Mouse (Mus musculus) T-cell, adult 2 months (primary cell): ENCODE measurements around the gene Ackr3.

Experiments used
- DNase-seq: peaks from one replicate; pipeline ENCODE4 v3.0.0; 2022; ENCODE audit warnings: low spot score

Ackr3 gene

DNA sequence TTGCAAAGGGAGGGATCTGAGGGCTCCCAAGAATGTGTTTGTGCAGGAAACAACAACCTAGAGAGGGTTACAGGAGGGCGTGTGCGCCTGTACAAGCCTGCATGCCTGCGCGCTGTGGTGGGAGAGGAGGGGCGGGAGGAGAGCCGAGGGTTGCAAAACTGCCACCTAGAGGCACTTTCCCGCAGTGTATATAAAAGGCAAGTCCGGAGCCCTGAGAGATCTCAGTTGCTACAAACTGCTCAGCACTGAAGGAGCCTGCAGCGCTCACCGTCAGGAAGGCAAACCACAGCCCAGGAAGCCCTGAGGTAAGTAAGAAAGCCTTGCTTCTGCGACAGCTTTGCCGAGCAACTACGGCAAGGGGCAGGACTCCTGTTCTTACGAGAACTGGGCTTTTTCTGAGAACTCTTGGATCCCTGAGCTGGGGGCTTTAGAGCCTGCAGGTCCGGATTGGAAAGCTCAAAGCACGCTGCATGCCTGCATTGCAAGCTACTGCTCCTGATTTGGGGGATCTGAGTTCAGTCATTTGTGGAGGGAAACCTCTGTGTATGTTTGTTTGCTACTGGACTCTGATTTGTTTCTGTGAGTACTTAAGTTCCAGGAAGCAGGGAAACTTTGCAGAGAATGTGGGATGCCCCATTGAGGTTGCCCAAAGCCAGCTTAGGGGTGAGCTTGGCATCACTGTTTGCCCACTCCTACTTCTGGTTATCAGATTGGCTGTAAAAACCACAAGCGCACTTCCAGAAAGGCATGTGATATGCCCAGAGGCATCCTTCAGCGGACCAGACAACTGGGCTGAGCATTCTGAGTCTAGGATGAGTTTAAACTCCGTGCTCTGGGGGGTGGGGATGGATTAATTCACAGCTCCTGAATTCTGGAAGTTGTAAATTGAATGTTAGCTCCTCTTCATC lies at the start of gene Ackr3:
Gene Ackr3, plus strand, starts transcription at position 198 of the 908 bp plus-strand sequence.
- DNase-seq, result no peak

DNA sequence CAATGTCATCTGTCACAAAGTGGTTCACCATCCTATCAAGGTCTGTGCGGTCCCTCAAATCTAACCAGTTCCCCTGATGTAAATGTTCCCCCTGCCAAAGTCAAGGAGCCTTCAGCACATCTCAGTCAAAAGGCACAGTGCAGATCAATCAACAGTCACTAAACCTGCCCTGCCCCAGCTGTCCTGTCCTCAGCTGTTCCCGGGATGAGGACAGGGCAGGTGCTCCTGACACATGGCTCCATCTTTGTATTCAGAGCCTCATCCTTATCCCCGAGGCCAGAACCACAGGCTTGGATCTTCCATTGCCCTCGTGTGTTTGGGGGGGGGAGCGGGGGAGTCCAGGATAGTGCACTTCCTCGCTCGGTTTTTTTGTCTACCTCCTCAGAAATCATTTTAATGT lies 47.2 kb upstream of the Ackr3 start:
- DNase-seq, result no peak

DNA sequence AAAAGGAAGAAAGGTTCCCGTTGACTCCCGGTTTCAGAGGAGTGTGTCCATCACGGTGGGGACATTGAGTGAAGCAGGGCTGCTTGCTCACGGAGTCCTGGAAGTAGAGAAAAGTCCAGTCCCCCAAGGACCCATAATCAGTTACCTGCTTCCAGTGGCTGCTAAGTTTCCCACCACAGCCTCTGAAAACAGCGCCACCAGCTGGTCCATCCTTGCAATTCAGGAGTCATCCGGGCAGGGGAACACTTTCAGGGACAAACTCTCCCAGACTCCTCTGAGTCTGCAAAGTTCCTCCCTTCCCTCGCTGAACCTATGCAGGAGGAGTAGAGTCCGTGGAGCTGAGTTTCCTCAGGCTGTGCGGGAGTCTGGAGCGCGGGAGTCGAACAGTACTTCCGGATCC lies 43.9 kb upstream of the Ackr3 start:
- no peak for DNase-seq

DNA sequence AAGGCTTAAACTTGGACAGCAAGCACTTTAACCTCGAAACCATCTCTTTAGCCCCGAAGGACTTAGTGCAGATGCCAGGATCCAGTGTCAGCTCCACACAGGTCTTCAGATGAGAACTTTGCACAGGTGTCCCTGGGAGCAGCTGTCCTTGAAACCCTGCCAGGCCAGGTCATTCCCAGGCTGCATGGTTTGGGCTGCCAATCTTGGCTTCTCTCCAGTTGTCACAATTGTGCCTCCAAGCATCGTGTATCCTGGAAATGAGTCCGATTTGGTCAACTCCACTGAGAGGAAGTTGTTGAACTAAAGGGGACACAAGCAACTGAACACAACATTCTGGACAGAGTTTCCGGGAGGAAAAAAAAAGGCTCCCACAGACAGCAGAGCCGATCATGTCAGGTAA lies 42.2 kb upstream of the Ackr3 start:
- DNase-seq, result no peak

DNA sequence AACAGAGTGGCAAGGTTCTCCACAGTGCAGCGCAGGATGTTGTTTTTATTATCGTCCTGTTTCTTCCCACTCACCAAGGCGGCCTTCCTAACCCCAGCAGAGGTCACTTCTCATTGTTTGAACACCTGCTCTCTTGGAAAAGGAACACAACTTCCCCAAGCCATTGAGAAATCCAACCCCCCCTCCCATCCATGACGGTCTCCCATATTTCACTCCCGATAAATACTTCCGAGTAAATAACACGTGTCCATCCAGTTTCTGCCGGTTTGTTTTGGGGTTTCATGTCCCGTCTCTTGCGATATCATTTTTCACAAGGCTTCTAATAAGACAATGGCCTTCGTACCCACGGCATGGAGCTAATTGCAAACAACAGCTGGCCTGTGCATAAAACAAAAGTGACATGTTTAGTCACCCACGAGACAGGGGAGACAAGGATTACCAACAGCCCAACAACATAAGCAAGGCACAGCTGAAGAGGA lies 41.4 kb upstream of the Ackr3 start:
- DNase-seq, result no peak

DNA sequence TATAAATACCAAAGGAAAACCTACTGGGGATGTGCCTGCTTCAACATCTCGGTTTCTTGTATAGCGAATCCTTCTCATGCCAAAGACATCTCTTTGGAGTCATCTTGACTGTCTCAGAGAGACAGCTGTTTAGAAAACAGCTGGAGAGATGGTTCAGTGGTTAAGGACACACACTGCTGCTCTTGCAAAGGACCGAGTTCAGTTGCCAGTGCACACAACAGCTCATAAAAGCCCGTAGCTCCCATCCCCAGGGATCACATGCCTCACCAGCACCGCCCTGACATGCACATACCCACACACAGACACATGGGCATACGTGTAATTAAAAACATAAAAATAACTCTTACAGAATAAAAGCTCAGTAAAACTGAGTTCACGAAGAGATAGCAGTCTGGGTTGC lies 40.6 kb upstream of the Ackr3 start:
- no peak for DNase-seq

DNA sequence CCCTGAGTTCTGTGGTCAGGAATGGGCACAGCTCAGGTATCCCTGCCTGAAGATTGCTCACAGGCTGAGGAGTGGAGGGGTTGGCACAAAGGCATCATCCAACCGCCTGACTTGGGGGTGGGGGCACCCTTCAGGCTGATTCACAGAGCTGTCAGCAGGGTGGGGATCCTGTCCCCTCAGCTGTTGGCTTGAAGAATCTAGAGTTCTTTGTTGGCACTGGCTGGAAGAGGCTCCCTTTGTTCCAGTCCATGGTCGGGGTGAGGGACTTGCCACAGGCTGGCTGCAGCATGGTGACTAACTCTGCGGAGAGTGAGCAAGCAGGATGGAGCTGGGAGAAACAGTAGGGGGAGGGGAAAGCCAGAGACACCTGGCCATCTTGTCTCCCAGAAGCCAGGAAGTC lies 39.5 kb upstream of the Ackr3 start:
- DNase-seq, result no peak

DNA sequence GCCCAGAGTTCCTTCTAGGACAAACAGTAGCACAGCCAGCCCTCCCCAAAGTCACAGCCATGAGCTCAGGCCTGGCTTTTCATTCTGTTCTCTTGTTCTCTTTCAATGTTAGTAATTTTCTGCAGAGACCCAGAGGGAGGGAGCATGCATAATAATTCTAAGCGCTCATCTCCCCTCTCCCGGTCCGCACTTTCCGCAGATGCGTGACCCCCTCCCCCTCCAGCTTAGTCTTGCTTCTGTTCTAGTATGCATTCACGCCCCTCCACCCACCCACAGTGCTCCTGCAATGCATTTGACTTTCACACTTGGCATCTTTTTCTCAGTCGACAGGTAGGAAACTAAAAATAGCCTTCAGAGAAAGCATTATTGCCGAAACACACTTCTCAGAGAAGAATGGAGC lies 29.4 kb upstream of the Ackr3 start:
- no peak for DNase-seq

DNA sequence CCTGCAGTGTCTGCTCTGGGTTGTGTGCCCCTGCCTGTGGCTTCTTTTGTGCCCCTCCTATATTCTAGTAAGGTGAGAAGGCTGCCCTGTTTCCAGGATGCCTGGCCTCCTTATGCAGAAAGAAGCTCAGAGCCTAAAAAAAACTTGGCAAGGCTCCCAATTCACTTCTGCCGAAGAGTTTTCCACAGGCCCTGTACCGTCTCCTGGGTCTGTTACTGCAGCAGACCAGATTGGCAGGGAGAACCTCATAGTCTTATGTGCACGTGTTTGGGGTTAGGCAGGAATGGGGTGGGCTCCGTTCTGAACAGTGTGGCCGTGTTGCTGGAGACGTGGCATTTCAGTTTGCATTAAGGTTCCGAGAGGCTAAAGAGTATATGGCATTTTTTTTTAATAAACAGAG lies 27.6 kb upstream of the Ackr3 start:
- DNase-seq, result no peak

DNA sequence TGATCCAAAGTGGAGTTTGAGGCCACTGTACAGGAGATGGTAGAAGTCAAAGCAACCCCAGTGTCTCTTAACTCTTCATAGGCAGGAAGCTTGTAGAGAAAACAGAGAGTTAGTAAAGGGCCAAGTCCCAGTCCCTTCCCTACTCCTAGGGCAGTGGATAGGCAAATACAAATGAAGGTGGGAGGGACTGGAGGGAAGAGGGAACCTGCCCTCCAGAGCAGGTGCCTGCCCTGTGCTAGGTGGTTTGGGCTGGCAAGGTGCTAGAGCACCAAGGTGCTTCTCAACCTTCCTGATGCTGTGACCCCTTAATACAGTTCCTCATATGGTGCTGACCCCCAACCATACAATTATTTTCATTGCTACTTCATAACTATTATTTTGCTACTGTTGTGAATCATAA lies 26.2 kb upstream of the Ackr3 start:
- no peak for DNase-seq

DNA sequence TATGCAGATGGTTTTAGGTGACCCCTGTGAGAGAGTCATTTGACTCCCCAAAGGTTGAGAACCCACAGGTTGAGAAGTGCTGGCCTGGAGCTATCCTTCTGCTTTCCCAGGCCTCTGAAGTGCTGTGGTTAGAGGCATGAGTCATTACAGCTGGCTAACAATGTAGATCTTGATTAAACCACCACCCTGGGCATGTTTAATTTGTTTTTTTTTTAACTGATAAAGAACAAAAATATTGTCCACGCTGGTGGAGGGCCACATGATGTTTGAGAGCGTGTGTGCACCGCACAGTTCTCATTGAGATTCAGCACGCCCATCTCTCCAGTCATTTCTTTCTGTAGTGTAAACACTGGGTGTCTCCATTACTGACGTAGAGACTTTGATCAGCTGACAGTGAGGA lies 25.8 kb upstream of the Ackr3 start:
- DNase-seq, result no peak

DNA sequence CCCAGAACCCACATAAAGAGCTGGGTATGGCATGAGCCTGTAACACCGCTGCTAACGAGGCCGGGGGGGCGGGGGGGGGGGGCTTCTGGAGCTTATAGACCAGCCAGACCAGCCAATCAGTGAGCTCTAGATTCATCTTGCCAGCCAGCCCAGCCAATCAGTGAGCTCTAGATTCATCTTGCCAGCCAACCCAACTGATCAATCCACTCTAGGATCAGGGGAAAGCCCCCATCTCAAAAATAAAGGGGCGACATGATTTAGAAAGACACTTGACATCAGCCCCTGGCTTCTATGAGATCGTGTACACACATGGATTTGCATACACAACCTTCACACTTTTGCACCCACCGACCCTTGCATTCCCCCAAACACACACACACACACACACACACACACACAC lies 23.3 kb upstream of the Ackr3 start:
- DNase-seq, result no peak

DNA sequence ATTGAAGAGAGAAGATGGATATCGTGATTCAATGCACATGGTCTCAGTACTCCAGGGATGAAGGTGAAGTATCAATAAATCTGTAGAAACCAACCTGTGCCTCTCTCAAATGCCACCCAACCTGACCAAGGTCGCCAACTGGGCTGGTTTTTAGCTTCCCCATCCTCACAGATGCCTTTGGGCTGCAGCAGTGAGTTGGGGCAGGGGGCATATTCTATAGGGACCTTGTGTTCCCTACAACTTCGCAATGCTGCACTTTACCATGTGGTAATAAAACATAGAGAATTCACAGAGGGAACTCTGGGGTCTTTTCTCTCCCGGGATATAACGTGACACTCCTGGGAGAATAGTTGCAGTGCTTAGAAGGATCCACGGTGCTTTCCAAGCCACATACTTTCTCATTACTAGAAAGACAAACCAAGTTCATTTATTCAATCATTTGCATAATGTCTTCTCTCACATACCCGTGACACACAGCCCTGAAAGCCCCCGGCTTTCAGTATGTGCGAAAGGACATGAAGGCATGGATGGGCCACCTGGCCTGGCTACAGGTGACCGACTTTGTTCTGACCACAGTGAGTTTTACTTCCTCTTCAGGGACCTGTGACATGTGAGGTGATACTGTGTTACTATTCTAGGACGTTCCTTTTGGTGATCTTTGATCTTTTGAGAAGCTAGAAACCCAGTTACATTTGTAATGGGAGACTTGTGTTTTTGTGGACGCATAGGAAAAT lies 22.6 kb upstream of the Ackr3 start:
- peak; percentile 6 for DNase-seq

DNA sequence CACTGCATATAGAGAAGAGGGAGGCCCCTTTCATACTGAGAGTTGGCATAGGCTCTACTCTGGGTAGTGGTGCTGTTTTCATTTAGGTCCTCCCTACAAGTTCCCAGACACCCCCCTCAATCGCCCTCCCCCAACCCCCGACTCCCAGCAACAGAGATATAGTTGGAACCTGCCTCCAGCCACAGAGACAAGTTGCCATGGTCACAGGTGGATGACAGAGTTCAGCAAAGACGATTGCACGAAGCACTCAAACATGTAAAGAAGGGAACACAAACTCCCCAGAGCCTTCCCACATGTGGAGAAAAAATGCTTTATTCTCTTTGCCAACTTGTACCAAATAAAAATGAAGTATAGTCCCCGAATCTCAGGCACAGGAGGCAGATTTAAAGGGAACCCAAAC lies 21.3 kb upstream of the Ackr3 start:
- no peak for DNase-seq

DNA sequence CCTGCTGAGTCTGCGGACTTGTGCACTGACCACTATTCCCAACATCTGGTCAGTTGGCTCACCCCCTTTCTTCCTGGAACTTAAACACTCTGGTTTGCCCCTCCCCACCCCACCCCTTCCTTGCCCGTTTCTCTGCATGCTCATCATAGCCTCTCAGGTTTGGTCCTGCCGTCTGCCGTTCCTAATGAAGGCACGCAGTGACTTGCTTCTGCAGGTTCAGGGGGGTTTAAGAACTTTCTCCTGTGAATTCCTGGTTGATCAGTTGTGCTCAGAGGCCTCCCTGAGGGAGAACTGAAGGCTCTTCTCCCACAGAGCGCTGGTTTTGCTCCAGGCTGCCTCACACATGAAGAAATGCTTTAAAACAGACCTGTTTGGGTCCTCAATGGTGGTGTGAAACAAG lies 20.2 kb upstream of the Ackr3 start:
- no peak for DNase-seq

DNA sequence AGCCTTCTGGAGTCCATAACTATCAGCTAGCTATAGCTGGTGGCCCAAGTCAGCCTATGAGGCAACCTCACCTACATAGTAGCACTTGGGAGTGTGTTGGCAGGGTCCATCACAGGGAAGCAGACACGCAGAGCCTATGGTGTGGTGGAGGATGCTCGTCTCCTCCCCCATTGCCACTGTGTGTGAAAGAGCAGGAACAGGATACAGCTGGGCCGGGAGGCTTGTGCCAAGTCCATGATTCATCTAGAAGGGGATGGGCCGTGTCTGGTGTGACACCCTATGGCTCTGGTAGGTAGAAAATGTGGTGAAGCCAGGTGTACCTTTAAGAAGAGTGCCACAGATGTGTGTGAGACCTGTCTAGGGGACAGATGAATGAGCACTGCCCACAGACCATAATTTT lies 17.6 kb upstream of the Ackr3 start:
- DNase-seq, result no peak

DNA sequence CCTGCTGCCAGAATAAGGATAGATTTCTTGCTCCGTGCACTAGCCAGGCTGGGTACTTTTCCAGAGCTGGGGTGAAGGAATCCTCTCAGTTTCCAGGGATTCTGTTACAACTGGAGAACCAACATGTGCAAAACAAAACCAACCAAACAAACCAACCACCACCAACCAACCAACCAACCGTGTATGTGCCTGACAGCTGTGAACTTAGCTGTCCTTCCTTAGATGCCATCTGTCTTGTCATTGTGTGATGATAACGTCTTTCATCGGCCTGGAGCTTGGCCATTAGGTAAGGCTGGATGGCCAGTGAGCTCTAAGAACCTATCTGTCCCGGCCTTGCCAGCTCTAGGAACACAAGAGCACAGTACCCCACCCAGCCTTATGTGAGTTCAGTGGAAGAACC lies 16.9 kb upstream of the Ackr3 start:
- DNase-seq, result no peak

DNA sequence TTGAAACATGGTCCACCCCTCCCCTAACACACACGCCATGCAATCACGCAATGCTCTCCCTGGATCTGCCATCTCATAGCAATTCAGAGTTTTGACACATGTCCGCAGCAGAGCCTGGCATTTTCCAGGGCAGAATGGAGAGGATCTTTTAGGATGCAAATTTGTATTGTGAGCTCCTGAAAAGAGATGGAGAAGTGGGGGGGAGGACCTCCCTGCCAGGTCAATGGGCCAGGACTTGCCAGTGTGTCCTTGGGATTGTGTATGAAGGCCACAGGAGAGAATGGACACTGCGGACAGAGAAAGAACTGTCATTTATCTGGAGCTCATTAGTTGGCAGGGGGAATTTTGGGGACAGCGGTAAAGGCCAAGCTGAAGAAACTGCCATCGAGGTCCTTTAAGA lies 14.7 kb upstream of the Ackr3 start:
- no peak for DNase-seq

DNA sequence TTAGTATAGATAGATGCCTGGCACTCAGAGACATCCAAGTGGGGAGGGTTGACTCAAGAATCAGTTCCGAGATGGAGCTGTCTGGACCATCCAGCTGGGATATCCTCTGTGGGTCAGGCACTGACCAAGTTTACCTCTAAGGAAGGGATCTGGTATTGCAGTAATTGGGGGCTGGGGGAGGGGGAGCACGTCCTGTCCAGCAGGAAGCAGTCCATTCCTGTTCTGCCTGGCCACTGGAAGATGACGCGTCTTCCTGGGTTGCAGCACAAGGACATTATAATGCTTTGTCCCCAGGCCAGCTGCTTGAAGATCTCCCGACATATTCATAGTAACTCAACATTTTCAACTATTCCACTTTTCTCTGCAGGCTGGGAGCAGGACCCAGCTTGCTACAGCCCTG lies 2.5 kb upstream of the Ackr3 start:
- no peak for DNase-seq

DNA sequence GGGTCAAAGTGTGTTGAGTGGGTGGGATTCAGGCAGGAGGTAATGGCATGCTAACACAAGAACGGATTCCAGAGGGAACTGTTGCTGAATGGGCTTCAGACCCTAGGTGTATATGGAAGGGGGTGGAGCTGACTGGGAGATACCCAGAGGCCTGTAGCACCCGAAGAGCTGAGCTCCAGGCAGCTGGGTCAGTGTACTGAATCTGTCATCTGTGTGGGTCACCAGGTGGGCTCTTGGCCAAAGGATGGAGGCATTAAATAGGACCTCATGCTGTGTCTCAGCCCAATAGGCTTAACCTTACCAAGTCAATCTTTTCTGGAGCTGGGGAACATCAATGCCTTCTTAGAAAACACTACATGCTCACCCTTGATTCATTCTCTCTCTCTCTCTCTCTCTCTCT lies 2.1 kb upstream of the Ackr3 start:
- DNase-seq, result no peak

DNA sequence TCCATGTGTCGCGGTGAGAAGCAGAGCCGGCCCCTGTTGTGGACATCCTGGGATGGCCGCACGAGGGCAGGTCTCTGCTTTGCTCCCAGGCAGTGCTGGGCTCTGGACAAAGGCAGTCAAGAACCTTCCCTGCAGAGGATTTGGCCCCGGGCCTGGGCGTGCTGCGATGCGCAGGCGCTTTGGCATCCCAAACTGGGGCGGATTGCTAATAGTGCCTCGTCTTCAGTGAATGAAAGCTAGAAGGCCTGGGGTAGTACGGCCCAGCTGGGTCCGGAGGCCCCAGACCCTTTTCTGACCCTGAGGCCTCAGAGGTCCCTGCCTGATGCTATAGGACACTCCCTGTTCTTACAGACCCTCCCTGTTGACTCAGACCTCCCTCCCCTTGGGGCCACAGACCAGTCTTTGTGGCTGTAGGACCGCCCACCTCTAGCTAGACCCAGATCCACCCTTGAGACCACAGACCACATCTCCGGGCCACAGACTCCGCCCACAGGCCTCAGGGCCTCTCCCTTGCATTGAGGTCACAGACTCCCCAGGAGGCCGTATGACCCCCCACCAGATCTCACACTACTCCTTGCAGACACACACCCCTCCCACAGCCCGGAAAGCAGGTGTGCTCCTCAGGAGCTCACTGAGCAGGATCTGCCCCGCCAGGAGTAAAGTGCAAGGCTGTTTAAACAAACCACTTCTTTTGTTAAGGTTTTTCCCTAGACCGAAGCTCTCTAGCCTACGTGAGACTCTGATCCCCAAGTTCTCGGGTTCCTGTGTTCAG lies 1.4 kb upstream of the Ackr3 start:
- no peak for DNase-seq

DNA sequence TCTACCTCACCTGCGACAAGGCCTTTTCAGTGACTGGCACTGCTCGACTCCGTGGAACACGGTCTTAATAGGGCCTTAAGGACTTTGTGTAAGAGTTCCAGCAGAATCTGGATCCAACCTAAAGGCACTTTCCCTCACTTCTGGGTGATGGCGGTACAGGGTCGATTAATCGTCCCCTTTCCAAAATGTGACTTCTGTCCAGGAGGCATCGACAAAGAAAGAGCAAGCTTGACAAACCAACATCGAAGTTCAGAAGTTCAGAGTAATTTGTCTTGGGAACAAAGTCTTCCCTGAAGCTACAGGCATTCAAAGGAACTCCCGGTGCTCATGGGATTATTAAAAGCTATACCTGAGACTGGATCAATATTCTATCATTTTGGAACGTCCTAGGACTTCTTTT lies 439 bp upstream of the Ackr3 start:
- DNase-seq, result no peak

DNA sequence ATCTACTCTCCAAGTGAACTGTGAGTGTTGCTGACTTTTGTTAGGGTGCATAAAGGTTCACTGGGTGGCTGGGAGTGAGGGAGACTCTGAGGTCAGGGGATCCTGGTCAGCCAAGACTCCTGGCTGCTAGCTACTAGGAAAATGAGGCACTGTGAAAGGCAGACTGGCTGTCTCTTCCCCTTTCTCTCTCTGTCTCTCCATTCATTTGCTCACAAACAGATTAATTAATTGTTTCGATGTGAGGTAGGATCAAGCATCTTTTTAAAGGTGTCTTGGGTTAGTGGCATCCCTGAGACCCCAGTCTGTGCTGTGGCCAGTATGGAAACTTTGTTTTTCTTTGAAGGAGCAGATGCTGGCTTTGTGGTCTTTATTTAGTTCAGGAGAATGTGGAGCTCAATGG lies 1.0 kb downstream of the Ackr3 start:
- no peak for DNase-seq
